Mouse (Mus musculus) 3134 (cell line): Measurements from ENCODE around the gene Gm21586.
"Not testable (repeated sequence)": the region's sequence is repeated elsewhere in the genome, so short reads cannot be mapped to it uniquely, and the experiment has no call there.

ENCODE experiments used
- DNase-seq: peaks from one replicate; pipeline ENCODE4 v3.0.0-alpha.2; 2011; ENCODE audit warnings: low spot score; ENCODE audit not compliant: insufficient read length; ENCODE audit errors: extremely low read depth

Gene Gm21586

DNA sequence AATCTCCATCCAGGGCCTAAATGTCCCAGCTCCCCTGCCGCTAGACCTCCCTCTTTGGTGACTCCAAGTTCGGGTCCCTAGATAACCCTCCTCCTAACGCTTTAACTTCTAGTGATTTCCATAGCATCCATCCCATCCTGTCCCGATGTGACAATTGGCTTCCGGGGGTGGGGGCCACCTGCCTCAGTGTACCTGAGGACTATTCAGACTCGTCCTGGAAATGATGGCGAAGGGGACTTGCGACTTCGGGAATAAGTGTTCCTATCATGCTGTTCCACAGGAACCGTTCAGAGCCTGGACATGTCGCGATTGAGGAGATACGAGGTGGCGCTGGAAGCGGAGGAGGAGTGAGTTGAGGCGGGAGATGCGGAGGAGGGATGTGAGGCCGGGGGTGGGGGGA lies at the start of gene Gm21586:
Gene Gm21586, plus strand, starts transcription at position 301 of the 400 bp plus-strand sequence.
- DNase-seq: not testable (repeated sequence)

GRCm38 (mm10) chr4:42466452-42466851 lies 27.3 kb downstream of the Gm21586 start, which contains the start of gene Gm2163:
TSS of gene Gm2163 (plus strand) at chr4:42466752.
- not testable (repeated sequence) for DNase-seq
